Mouse (Mus musculus) stomach, postnatal 0 days (tissue): ENCODE results near the gene Tcte2. TPM values are rescaled to one million over a fixed set of nuclear protein-coding genes. Genes with fewer than 3 reads are reported as not detected.

Experiments
- ATAC-seq: fragments of 200-750 bp; cut with Nextera tagmentation; 2 replicates; pipeline ENCODE4 v1.8.0; 2017; ENCODE audit not compliant: low FRiP score, low TSS enrichment
- DNase-seq: peaks from one replicate; pipeline ENCODE4 v3.0.0-alpha.2; 2016; ENCODE audit warnings: low spot score
- H3K27ac ChIP-seq: fragments of 300-500 bp; sonication (generic); replicated peaks from 2 replicates; pipeline ENCODE4 v1.5.1; 2014; ENCODE audit warnings: mild to moderate bottlenecking, control low read depth
- H3K27me3 ChIP-seq: fragments of 300-500 bp; sonication (generic); 2 replicates; pipeline ENCODE4 v1.6.1; 2014; ENCODE audit warnings: low read length; ENCODE audit not compliant: control insufficient read depth, insufficient read depth
- H3K36me3 ChIP-seq: fragments of 300-500 bp; sonication (generic); 2 replicates; pipeline ENCODE4 v1.6.1; 2014; ENCODE audit warnings: low read length, mixed read lengths; ENCODE audit not compliant: control insufficient read depth, insufficient read depth
- H3K4me1 ChIP-seq: fragments of 300-500 bp; sonication (generic); replicated peaks from 2 replicates; pipeline ENCODE4 v1.6.1; 2014; ENCODE audit warnings: antibody characterized with exemption; ENCODE audit not compliant: control insufficient read depth, insufficient read depth
- H3K4me2 ChIP-seq: fragments of 300-500 bp; sonication (generic); replicated peaks from 2 replicates; pipeline ENCODE4 v1.6.1; 2014; ENCODE audit warnings: low read depth, mild to moderate bottlenecking, control low read depth, moderate library complexity
- H3K4me3 ChIP-seq: fragments of 300-500 bp; sonication (generic); 2 replicates; pipeline ENCODE4 v1.5.1; 2014; ENCODE audit warnings: low read depth, low read length, control low read depth
- H3K9ac ChIP-seq: fragments of 300-500 bp; sonication (generic); 2 replicates; pipeline ENCODE4 v1.6.1; 2014; ENCODE audit warnings: mild to moderate bottlenecking, low read length, control low read depth, mixed read lengths
- H3K9me3 ChIP-seq: fragments of 300-500 bp; sonication (generic); 2 replicates; pipeline ENCODE4 v1.6.1; 2016; ENCODE audit warnings: low read length; ENCODE audit not compliant: control insufficient read depth
- CTCF ChIP-seq: IDR thresholded peaks from 2 replicates; pipeline ENCODE4 v1.5.1; 2016; ENCODE audit warnings: antibody characterized with exemption, low read depth, mild to moderate bottlenecking, moderate library complexity
- EP300 ChIP-seq: optimal IDR thresholded peaks from 2 replicates; pipeline ENCODE3; 2016; ENCODE audit warnings: antibody characterized with exemption
- WGBS: fragments of 180-500 bp; shearing (Covaris S2); extraction: QIAGEN DNeasy Blood & Tissue Kit; methylation state at CpG from one replicate; pipeline ENCODE4 v1.1.7; 2014; 5-methylcytosine and 5-hydroxymethylcytosine counted together
- polyA plus RNA-seq: library from polyadenylated mRNA; unstranded; fragments of >200 nt; fragmentation: Nextera tagmentation; extraction: Ambion mirVana; gene quantifications from 2 replicates; pipeline ENCODE4 v1.2.1, GENCODE M21; 2015

Gene Tcte2
- polyA plus RNA-seq, 1 experiment from 2014 or later, result 3.3 TPM

- peaks cover 6% of the 10 kb centered on the region; the same call in 1 of the 2 replicates for H3K4me1 ChIP-seq
- peak overlapping the region; percentile 96 for H3K27ac ChIP-seq
- ATAC-seq (peak; percentile 91), DNase-seq (peak; percentile 93)
- peak overlapping the region; percentile 35 for H3K4me3 ChIP-seq
- no peaks in the 10 kb centered on the region for H3K27me3 ChIP-seq
- H3K9ac ChIP-seq, result peak overlapping the region; percentile 62
- no peaks in the 10 kb centered on the region for H3K9me3 ChIP-seq
- no peak for TF ChIP-seq CTCF
- TF ChIP-seq EP300, result no peak
- H3K36me3 ChIP-seq, result no peaks in the 10 kb centered on the region
- WGBS, result 17% methylated on average over 15 of the region's 15 CpGs
- peak overlapping the region; percentile 40 for H3K4me2 ChIP-seq
Measured at GRCm38 (mm10) chr17:13683411-13684174, 78.0 kb downstream of the Tcte2 start.

GRCm38 (mm10) chr17:13683027-13683410, 78.6 kb downstream of the Tcte2 start:
- peak overlapping the region; percentile 35 for H3K4me3 ChIP-seq
- DNase-seq, result no peak
- H3K27me3 ChIP-seq, result no peaks in the 10 kb centered on the region
- peak overlapping the region; percentile 96 for H3K27ac ChIP-seq
- no peaks in the 10 kb centered on the region for H3K36me3 ChIP-seq
- peak overlapping the region; percentile 40 for H3K4me2 ChIP-seq
- 26% methylated on average over 4 of the region's 4 CpGs for WGBS
- peaks cover 6% of the 10 kb centered on the region; the same call in 1 of the 2 replicates for H3K4me1 ChIP-seq
- no peak for ATAC-seq
- peak overlapping the region; percentile 62 for H3K9ac ChIP-seq
- TF ChIP-seq EP300 (no peak), CTCF (no peak)
- H3K9me3 ChIP-seq, result no peaks in the 10 kb centered on the region

- DNase-seq (peak; percentile 68), ATAC-seq (peak; percentile 58)
- 0 out of 2 replicates have a peak, but pooled peaks have one; percentile 2 for TF ChIP-seq CTCF
- TF ChIP-seq EP300, result no peak
- Histone ChIP-seq H3K4me3 (peak overlapping the region; percentile 35), H3K4me1 (peaks cover 6% of the 10 kb centered on the region; the same call in 1 of the 2 replicates), H3K4me2 (peak overlapping the region; percentile 40), H3K27me3 (no peaks in the 10 kb centered on the region), H3K9ac (peak overlapping the region; percentile 62), H3K9me3 (no peaks in the 10 kb centered on the region), H3K36me3 (no peaks in the 10 kb centered on the region), H3K27ac (peak overlapping the region; percentile 96)
- WGBS, result 42% methylated on average over 9 of the region's 9 CpGs
Measured at GRCm38 (mm10) chr17:13682378-13683026, 79.1 kb downstream of the Tcte2 start.

- Histone ChIP-seq H3K4me3 (no peak overlapping the region), H3K4me2 (peak overlapping the region; percentile 40; the same call in 1 of the 2 replicates), H3K36me3 (no peaks in the 10 kb centered on the region), H3K9ac (no peak overlapping the region), H3K27me3 (no peaks in the 10 kb centered on the region), H3K4me1 (peaks cover 6% of the 10 kb centered on the region; the same call in 1 of the 2 replicates), H3K9me3 (no peaks in the 10 kb centered on the region), H3K27ac (peak overlapping the region; percentile 96)
- WGBS, result 79% methylated on average over 5 of the region's 6 CpGs
- no peak for DNase-seq
- TF ChIP-seq EP300, result no peak
- peak; percentile 69 for TF ChIP-seq CTCF
- no peak; the same call in 1 of the 2 replicates for ATAC-seq
Measured at GRCm38 (mm10) chr17:13681686-13682085, 79.9 kb downstream of the Tcte2 start.

GRCm38 (mm10) chr17:13681126-13681525, 80.5 kb downstream of the Tcte2 start:
- H3K4me1 ChIP-seq, result peaks cover 6% of the 10 kb centered on the region; the same call in 1 of the 2 replicates
- TF ChIP-seq EP300 (no peak), CTCF (no peak)
- no peaks in the 10 kb centered on the region for H3K9me3 ChIP-seq
- no peaks in the 10 kb centered on the region for H3K36me3 ChIP-seq
- H3K4me2 ChIP-seq, result no peak overlapping the region
- ATAC-seq, result no peak
- no peaks in the 10 kb centered on the region for H3K27me3 ChIP-seq
- no peak overlapping the region for H3K9ac ChIP-seq
- no peak overlapping the region for H3K27ac ChIP-seq
- 71% methylated on average over 6 of the region's 6 CpGs for WGBS
- H3K4me3 ChIP-seq, result no peak overlapping the region
- no peak for DNase-seq
